Mouse (Mus musculus): Measurements from ENCODE around the gene 4930402F06Rik.

The 4930402F06Rik gene

GRCm38 (mm10) chr2:35417231-35417630 lies 20.3 kb upstream of the 4930402F06Rik start:
- no peak for DNase-seq (ENCODE audit: low read depth)

DNA sequence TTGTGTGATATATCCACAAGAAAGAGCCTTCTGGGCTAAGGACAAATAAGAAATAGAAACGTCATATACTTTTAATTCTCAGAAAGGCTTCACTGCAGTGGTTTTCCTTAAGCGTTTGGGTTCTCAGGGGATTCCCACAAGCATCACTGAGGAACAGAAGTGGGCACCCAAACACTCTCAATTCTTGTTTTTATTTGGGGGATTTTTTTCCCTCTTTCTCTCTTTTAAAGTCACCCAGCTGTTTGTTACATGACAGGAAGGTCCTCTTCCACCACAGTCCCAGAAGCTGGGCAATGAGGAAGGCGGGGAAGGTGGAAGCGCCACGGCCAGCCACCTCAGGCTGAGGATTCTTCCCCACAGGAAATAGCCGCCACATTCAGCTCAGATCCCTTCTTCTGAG lies 19.5 kb upstream of the 4930402F06Rik start:
- DNase-seq (ENCODE audit: low read depth), result no peak

DNA sequence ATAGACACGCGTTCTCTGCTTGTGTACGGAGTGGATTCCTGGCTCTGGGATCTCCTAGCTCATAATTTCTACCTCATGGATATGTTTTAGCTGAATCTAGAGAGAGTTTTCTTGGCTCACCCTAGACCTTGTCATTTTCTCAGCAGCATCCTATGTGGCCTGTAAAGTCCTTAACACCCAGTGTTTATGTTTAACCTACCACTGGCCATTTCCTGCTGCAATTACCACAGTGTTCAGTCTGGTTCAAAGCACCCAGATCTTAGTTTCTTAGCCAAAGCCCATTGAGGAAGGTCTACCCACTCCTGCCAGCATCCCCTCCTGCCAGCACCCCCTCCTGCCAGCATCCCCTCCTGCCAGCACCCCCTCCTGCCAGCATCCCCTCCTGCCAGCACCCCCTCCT lies 15.8 kb upstream of the 4930402F06Rik start:
- DNase-seq (ENCODE audit: low read depth), result no peak

DNA sequence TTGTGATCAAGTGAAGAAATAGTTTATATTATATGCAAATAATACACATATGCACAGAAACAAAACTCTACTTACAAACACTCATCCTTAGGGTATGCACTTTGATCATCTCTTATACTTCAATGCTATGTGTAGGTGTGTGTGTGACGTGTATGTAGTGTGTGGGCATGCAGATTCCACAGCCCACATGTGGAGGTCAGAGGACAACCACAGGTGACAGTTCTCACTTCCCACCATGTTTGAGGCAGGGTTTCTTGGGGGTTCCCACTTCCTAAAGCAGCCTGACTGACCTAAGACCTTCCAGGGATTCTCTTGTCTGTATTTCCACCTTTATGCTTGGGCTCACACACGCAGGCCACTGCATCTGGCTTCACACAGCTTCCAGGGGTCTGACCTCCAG lies 15.3 kb upstream of the 4930402F06Rik start:
- no peak for DNase-seq (ENCODE audit: low read depth)

GRCm38 (mm10) chr2:35411640-35412190 lies 14.7 kb upstream of the 4930402F06Rik start:
- no peak for DNase-seq (ENCODE audit: low read depth)

GRCm38 (mm10) chr2:35409466-35409865 lies 12.5 kb upstream of the 4930402F06Rik start:
- no peak for DNase-seq (ENCODE audit: low read depth)

DNA sequence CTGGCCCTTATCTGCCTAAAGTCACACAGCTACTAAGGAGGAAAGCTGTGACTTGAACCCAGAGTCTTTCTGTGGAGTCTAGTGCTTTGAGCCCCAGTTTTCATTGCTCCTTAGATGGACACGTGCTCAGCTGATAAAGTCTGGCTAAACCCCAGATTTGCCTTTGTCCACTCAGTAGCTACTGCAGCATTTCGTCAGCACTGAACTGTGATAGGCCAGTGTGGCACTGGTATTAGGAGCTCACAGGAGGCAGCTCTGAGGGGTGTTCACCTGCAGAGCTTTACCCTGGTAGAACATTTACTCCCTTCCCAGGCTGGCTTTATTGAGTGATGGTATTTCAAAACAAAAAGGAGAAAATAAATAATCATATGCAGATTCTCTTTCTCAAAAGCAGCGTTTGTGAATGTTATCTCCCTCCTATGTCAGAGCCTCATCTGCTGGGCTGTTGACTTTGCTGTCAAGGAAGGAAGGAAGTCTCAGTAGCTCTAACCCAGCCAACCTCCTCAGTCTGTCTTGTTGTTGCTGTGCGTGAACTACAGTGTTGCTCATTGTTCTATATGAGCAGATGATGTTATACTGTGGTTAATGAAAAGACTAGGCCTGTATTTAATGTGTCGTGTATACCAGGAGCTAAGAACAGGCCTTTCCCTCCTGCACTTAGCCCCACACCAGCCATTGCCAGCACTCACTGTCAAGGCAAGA lies 11.6 kb upstream of the 4930402F06Rik start:
- no peak for DNase-seq (ENCODE audit: low read depth)

DNA sequence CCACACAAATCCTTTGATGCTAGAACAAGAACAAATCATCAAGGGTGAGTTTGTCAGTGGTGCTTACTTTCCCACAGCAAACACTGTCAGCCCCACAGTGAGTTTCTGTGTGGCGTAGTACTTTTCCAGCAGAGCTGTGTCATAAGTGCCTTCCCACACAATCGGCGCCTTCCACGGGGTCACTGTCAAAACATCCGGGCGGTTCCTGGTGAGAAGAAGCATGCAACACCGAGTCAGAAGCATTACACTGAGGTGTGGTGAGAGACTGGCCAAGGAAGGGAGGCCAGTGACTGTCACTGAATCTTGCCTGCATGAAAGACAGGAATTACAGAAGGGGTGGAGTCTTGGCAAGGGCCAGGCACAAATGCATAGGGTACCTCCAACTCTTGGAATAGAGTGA lies 10.9 kb upstream of the 4930402F06Rik start:
- no peak for DNase-seq (ENCODE audit: low read depth)

DNA sequence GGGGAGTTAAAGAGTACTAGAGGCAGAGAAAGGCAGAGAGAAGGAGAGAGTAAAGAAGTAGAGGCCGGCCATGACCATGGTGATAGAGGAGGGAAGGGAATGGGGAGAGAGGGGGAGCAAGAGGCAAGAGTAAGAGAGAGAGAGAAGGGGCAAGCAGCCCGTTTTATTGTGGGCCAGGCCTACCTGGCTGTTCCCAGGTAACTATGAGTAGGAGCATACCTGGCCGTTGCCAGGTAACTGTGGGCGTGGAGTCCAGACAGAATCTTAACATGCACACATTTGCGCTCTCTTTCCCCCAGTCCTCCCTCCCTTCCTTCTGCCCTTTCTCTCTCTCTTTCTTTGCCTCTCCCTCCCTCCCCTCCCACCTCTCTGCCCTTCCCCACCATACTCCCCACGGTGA lies 10.3 kb upstream of the 4930402F06Rik start:
- no peak for DNase-seq (ENCODE audit: low read depth)

DNA sequence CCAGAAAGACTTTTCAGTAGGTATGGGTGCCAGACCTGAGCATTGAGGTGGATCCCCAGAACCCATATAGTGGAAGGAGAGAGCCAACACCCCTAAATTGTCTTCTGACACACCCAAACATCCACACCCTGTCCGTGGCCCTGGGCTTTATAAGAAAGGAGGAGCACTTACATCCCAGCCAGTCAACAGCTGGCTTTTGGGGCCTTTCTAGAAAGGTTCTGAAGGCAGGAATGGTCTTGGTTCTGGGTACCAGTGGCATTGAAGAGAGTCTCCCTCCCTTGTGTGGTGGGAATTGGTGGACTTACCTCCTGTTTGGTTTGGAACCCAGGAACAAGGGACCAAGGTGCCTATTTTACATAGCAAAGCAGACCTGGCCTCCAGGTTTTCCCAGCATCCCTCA lies 9.6 kb upstream of the 4930402F06Rik start:
- DNase-seq (ENCODE audit: low read depth), result no peak

- no peak for DNase-seq (ENCODE audit: low read depth)
Observed at GRCm38 (mm10) chr2:35402391-35402790, 5.4 kb upstream of the 4930402F06Rik start.

DNA sequence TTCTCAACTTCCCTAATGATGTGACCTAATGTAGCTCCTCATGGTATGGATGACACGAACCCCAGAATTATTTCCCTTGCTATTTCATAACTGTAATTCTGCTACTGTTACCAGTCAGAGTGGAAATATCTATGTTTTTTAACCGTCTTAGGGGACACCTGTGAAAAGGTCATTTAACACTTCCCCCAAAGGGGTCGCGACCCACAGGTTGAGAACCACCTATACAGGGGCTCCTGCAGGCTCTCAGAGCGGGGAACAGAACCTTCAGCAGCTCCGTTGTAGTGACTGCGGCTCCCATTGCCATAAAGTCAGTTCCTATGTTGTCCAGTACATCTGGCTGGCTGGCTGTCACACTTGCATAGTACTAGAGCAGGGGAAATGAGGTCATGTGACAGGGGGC lies 3.8 kb upstream of the 4930402F06Rik start:
- DNase-seq (ENCODE audit: low read depth), result no peak

GRCm38 (mm10) chr2:35398184-35398828 lies 1.3 kb upstream of the 4930402F06Rik start:
- DNase-seq (ENCODE audit: low read depth), result no peak

- peak; percentile 55 for DNase-seq (ENCODE audit: low read depth)
Observed at GRCm38 (mm10) chr2:35397590-35398173, 707 bp upstream of the 4930402F06Rik start.

DNA sequence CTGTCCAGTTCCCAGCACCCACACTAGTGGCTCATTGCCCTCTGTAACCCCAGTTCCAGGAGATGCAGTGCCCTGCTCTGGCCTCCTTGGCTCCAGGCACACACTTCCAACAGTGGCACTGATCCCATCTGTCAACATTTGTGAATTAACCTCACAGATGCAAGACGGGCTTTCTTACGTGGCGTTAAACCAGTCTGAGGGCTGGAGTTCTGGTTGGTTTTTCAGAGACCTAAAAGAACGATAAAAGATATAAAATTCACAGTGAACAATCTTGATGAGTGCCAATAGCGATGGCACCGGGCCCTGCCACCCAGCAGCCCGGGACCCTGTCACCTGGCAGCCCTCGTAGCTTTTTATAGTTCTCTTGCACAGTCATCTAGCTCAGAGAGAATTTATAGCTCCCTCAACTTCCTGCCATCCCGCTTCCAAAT lies 11.5 kb downstream of the 4930402F06Rik start:
- no peak for DNase-seq (ENCODE audit: low read depth)

DNA sequence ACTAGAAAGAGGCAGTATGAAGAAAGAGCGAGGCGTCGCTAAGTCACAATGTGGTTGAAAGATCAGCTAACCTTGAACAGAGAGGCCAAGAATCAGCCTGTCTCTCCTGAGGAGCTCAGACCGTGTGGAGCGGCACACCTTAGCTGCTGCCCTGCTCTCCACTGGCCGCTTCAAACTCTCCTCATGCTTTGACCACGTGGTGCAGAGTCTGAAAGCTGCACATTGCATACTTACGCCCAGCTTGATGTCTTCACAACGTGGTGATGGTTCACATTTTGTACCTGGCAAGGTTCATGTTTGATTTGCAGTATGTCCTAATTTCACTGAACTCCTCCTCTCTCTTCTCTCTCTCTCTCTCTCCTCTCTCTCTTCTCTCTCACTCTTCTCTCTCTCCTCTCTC lies 17.7 kb downstream of the 4930402F06Rik start:
- no peak for DNase-seq (ENCODE audit: low read depth)

DNA sequence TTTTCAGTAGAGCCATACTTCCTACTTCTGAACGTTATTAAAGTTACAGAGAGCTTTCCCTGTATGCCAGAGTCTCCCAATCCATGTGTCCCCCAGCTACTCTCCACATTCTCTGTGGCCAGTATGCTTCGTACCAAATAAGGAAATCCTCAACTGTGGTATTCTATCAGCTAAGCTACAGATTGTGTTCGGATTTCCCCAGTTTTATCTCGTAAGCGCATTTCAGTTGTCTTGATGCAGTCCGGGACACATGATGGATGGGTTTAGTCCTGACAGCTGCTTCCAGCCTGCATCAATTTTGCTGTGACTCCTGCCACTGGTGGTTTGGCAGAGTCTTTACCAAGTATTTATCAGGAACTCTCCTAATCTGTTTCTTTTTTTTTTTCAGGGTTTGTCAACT lies 19.4 kb downstream of the 4930402F06Rik start:
- no peak for DNase-seq (ENCODE audit: low read depth)

DNA sequence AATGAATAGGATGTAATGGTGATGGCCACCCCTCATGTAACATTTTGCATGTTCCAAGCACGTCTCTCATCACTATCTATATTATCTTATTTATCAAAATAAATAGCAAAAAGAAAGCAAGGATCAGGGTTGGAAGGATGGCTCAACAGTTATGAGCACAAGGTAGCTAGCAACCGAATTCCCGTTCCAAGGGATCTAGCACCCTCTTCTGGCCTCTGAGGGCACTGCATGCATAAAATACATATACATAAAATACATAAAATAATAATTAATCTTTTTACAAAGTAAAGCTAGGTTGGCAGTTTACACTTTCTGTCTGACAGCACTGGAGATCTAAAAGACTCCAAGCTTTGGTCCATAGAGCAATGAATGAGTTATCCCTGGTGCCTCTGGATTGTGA lies 24.0 kb downstream of the 4930402F06Rik start:
- DNase-seq (ENCODE audit: low read depth), result peak; percentile 61

DNA sequence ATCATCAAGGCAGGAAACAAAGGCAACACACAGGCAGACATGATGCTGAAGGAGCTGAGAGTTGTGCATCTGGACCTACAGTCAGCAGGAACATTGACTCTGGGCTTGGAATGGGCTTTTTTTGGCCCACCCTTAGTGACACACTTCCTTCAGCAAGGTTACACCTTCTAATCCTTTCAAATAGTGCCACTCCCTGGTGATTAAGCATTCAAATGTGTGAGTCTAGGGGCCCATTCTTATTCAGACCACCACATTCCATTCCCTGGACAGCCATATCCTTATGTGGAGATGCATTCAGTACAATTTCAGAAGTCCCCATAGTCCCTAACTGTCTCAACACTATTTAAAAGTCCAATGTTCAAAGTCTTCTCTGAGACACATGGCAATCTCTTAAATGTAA lies 26.3 kb downstream of the 4930402F06Rik start:
- no peak for DNase-seq (ENCODE audit: low read depth)

- no peak for DNase-seq (ENCODE audit: low read depth)
Observed at GRCm38 (mm10) chr2:35367629-35368028, 29.3 kb downstream of the 4930402F06Rik start, which contains the start of gene 4930568D16Rik. Gene 4930568D16Rik, minus strand, starts transcription at chr2:35367729.

DNA sequence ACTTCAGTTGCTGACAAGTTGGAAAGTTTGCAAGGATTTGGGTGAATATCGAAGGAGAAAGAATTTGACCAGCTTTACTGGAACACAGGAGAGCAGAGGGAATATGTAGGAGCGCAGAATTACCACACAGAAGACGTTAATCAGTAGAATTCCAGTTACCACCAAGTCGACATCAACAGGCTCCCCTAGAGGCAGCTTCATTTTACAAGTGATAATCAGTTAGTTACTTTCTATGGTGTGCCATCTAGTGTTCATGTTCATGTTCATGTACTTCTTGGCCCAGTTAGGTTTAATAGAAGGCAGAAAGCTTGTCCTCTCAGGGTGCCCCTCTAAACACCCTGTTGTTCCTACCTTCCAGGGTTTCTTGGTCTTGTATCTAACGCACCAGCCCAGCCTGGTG lies 47.8 kb downstream of the 4930402F06Rik start:
- DNase-seq (ENCODE audit: low read depth), result no peak

DNA sequence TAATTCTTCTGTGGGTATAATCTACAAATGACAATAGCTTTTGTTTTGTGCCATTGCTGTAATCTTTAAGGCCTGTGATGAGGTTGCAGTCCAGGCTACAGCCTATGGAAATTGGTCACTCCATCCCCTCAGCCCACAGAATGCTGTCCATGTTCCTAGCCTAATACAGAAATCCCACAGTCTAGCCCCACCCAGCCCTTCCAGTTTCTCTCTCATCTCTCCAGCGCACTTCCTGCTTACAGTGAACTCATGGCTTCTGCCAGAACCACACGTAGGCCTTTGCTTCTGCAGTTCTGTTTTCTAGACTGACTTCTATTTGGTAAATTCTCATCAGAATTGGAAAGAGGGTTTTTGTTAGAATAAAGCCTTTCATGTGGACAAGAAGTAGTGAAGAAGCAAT lies 51.0 kb downstream of the 4930402F06Rik start:
- DNase-seq (ENCODE audit: low read depth), result no peak

- no peak for DNase-seq (ENCODE audit: low read depth)
Observed at GRCm38 (mm10) chr2:35342605-35343004, 54.4 kb downstream of the 4930402F06Rik start.

Data from c-Kit-positive CD71-positive TER-119-negative erythroid progenitor cells, embryonic 14.5 days (primary cell).